Mouse (Mus musculus): ENCODE measurements around the gene Vmn1r130. TPM values are rescaled to one million over a fixed set of nuclear protein-coding genes. Genes with fewer than 3 reads are reported as not detected.

Vmn1r130 gene
- total RNA-seq (2023) = not detected in 4 replicates

DNA sequence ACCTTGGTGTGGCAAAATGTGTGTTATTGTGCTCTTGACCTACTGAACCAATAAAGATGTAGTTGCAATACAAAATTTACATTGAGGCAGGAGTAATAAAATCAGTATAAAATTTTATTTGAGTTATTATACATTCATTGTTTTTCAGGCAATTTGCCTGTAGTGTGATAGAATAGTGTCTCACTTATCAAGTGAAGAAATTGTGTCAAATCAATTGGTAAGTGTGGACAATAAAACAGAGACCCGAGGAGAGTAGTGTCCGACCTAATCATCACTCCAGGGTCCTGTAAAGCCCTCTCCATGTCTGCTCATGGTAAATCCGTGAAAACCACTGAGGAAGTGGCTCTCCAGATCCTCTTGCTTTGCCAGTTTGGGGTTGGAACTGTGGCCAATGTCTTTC lies at the start of gene Vmn1r130:
Gene Vmn1r130, plus strand, starts transcription at position 301 of the 400 bp plus-strand sequence.

DNA sequence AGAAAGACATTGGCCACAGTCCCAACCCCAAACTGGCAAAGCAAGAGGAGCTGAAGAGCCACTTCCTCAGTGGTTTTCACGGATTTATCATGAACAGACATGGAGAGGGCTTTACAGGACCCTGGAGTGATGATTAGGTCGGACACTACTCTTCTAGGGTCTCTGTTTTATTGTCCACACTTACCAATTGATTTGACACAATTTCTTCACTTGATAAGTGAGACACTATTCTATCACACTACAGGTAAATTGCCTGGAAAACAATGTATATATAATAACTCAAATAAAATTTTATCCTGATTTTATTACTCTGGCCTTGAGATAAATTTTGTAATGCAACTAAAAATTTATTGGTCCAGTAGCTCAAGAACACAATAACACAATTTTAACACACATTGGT lies 34.4 kb downstream of the Vmn1r130 start, which contains the start of gene Vmn1r131:
Gene Vmn1r131, minus strand, starts transcription at position 101 of the 400 bp plus-strand sequence.

Other genes starting within 250 kb of the Vmn1r130 start
- gene Vmn1r125, start 239.6 kb upstream of the Vmn1r130 start, total RNA-seq (2023) = not detected in 4 replicates
- gene Vmn1r126, start 210.3 kb upstream of the Vmn1r130 start, total RNA-seq (2023) = not detected in 4 replicates
- not detected in 4 replicates for gene Vmn1r127, start 191.9 kb upstream of the Vmn1r130 start, total RNA-seq (2023)
- not detected in 4 replicates for gene Vmn1r128, start 162.4 kb upstream of the Vmn1r130 start, total RNA-seq (2023)
- not detected in 4 replicates for gene Vmn1r129, start 150.5 kb upstream of the Vmn1r130 start, total RNA-seq (2023)
- not detected in 4 replicates for gene Gm6882, start 79.0 kb upstream of the Vmn1r130 start, total RNA-seq (2023)
- not detected in 4 replicates for gene Vmn1r131, start 34.3 kb downstream of the Vmn1r130 start, total RNA-seq (2023)
- not detected in 4 replicates for gene Vmn1r132, start 102.3 kb downstream of the Vmn1r130 start, total RNA-seq (2023)
- gene Gm4175, start 249.7 kb downstream of the Vmn1r130 start, total RNA-seq (2023) = not detected in 4 replicates

All from B cell, adult 62 days (primary cell).